Mouse (Mus musculus) C2C12 (cell line): ENCODE results near the gene Rab36. TPM values are rescaled to one million over a fixed set of nuclear protein-coding genes. Genes with fewer than 3 reads are reported as not detected.

Experiments
- H3K27me3 ChIP-seq: one replicate; pipeline ENCODE4 v1.6.1; 2011; ENCODE audit not compliant: control insufficient read depth, insufficient read depth, insufficient read length
- H3K36me3 ChIP-seq: one replicate; pipeline ENCODE4 v1.6.1; 2011; ENCODE audit not compliant: control insufficient read depth, insufficient read depth
- H3K4me3 ChIP-seq: one replicate; pipeline ENCODE4 v1.5.1; 2011; ENCODE audit warnings: mild to moderate bottlenecking, control low read depth; ENCODE audit not compliant: poor library complexity, insufficient read depth, severe bottlenecking
- H3K79me2 ChIP-seq: one replicate; pipeline ENCODE4 v1.6.1; 2011; ENCODE audit not compliant: control insufficient read depth, insufficient read depth
- H3K79me3 ChIP-seq: one replicate; pipeline ENCODE4 v1.6.1; 2011; ENCODE audit warnings: low read depth, control low read depth
- H3ac ChIP-seq: one replicate; pipeline ENCODE3; 2011; ENCODE audit warnings: low read depth; ENCODE audit not compliant: control insufficient read depth, insufficient read length
- CEBPB ChIP-seq: IDR thresholded peaks from one replicate; pipeline ENCODE4 v1.6.1; 2011; ENCODE audit warnings: low read depth, mild to moderate bottlenecking, control low read depth, moderate library complexity
- CTCF ChIP-seq: IDR thresholded peaks from one replicate; pipeline ENCODE4 v1.5.1; 2011; ENCODE audit not compliant: control insufficient read depth, insufficient read depth, insufficient read length
- FOSL1 ChIP-seq: IDR thresholded peaks from one replicate; pipeline ENCODE4 v1.8.0; 2011; ENCODE audit warnings: mild to moderate bottlenecking, low read length; ENCODE audit not compliant: poor library complexity, insufficient read depth, severe bottlenecking
- MAX ChIP-seq: IDR thresholded peaks from one replicate; pipeline ENCODE4 v1.6.1; 2011; ENCODE audit warnings: mild to moderate bottlenecking, control low read depth
- MYOD1 ChIP-seq: IDR thresholded peaks from one replicate; pipeline ENCODE4 v1.6.1; 2011; ENCODE audit warnings: low read depth; ENCODE audit not compliant: control insufficient read depth, insufficient read length
- MYOG ChIP-seq: IDR thresholded peaks from one replicate; pipeline ENCODE4 v1.6.1; 2011; ENCODE audit not compliant: control insufficient read depth, insufficient read length; ENCODE audit errors: extremely low read depth
- USF1 ChIP-seq: IDR thresholded peaks from one replicate; pipeline ENCODE4 v1.6.1; 2011; ENCODE audit warnings: low read depth, mild to moderate bottlenecking, control low read depth, moderate library complexity
- polyA plus RNA-seq: library from polyadenylated mRNA; unstranded; fragments of >200 nt; fragmentation: generic; extraction: Trizol; gene quantifications from one replicate; pipeline ENCODE4 v1.2.1, GENCODE M21; 2012; ENCODE audit warnings: missing spikeins

Gene Rab36
- polyA plus RNA-seq, 1 experiment, result 0.67 TPM

GRCm38 (mm10) chr10:75100298-75100697 lies 63.4 kb downstream of the Rab36 start:
- no peaks in the 10 kb centered on the region for H3K36me3 ChIP-seq
- H3K4me3 ChIP-seq, result no peak overlapping the region
- H3K27me3 ChIP-seq, result no peaks in the 10 kb centered on the region
- H3ac ChIP-seq, result no peak overlapping the region
- H3K79me2 ChIP-seq, result peaks cover 92% of the 10 kb centered on the region
- TF ChIP-seq MAX, result no peak
- no peak for TF ChIP-seq USF1
- no peak for TF ChIP-seq FOSL1
- no peak for TF ChIP-seq MYOD1
- TF ChIP-seq MYOG, result no peak
- TF ChIP-seq CTCF, result no peak
- TF ChIP-seq CEBPB, result no peak
- peaks cover 30% of the 10 kb centered on the region for H3K79me3 ChIP-seq

GRCm38 (mm10) chr10:75103502-75103901 lies 66.6 kb downstream of the Rab36 start:
- no peaks in the 10 kb centered on the region for H3K27me3 ChIP-seq
- H3K79me2 ChIP-seq, result peaks cover 91% of the 10 kb centered on the region
- TF ChIP-seq MYOD1 (no peak), USF1 (no peak), MYOG (no peak), CTCF (no peak), MAX (no peak), CEBPB (no peak), FOSL1 (no peak)
- no peak overlapping the region for H3K4me3 ChIP-seq
- no peaks in the 10 kb centered on the region for H3K36me3 ChIP-seq
- H3ac ChIP-seq, result no peak overlapping the region
- H3K79me3 ChIP-seq, result peaks cover 26% of the 10 kb centered on the region

Other genes starting within 250 kb of the Rab36 start
- 0.37 TPM for gene Gnaz, start 69.9 kb upstream of the Rab36 start, polyA plus RNA-seq
- not detected for gene Rsph14, start 4.5 kb upstream of the Rab36 start, polyA plus RNA-seq
- gene Bcr, start 23.5 kb downstream of the Rab36 start, polyA plus RNA-seq, result 16.1 TPM
- gene Specc1l, start 175.0 kb downstream of the Rab36 start, polyA plus RNA-seq, result 19.1 TPM